Mouse (Mus musculus) intestine, embryonic 14.5 days (tissue): ENCODE results near the gene Prkce. TPM values are rescaled to one million over a fixed set of nuclear protein-coding genes. Genes with fewer than 3 reads are reported as not detected.

Experiments used
- ATAC-seq: fragments of 200-750 bp; cut with Nextera tagmentation; replicated peaks from 2 replicates; pipeline ENCODE4 v1.8.0; 2017; ENCODE audit warnings: low read depth, moderate number of reproducible peaks, moderate TSS enrichment, moderate library complexity; ENCODE audit not compliant: low FRiP score, low TSS enrichment
- DNase-seq: peaks from one replicate; pipeline ENCODE4 v3.0.0-alpha.2; 2018; ENCODE audit warnings: low spot score
- H3K27ac ChIP-seq: fragments of 300-500 bp; sonication (generic); 2 replicates; pipeline ENCODE4 v1.5.1; 2014; ENCODE audit warnings: low read depth, mild to moderate bottlenecking, control low read depth
- H3K27me3 ChIP-seq: fragments of 300-500 bp; sonication (generic); replicated peaks from 2 replicates; pipeline ENCODE4 v1.6.1; 2014; ENCODE audit warnings: low read length, control low read depth; ENCODE audit not compliant: control insufficient read depth, insufficient read depth
- H3K36me3 ChIP-seq: fragments of 300-500 bp; sonication (generic); 2 replicates; pipeline ENCODE4 v1.6.1; 2014; ENCODE audit warnings: low read length, control low read depth; ENCODE audit not compliant: control insufficient read depth, insufficient read depth
- H3K4me1 ChIP-seq: fragments of 300-500 bp; sonication (generic); replicated peaks from 2 replicates; pipeline ENCODE4 v1.6.1; 2014; ENCODE audit warnings: low read length, control low read depth, mixed read lengths; ENCODE audit not compliant: control insufficient read depth, insufficient read depth
- H3K4me2 ChIP-seq: fragments of 300-500 bp; sonication (generic); 2 replicates; pipeline ENCODE4 v1.6.1; 2014; ENCODE audit warnings: low read length
- H3K4me3 ChIP-seq: fragments of 300-500 bp; sonication (generic); 2 replicates; pipeline ENCODE4 v1.5.1; 2014; ENCODE audit warnings: low read depth, low read length, control low read depth, mixed read lengths
- H3K9ac ChIP-seq: fragments of 300-500 bp; sonication (generic); 2 replicates; pipeline ENCODE4 v1.6.1; 2014; ENCODE audit warnings: mild to moderate bottlenecking, low read length
- H3K9me3 ChIP-seq: fragments of 300-500 bp; sonication (generic); 2 replicates; pipeline ENCODE4 v1.6.1; 2016; ENCODE audit warnings: low read length, control low read depth; ENCODE audit not compliant: control insufficient read depth
- WGBS: fragments of 180-500 bp; shearing (Covaris S2); extraction: QIAGEN DNeasy Blood & Tissue Kit; methylation state at CpG from one replicate; pipeline ENCODE4 v1.1.7; 2014; 5-methylcytosine and 5-hydroxymethylcytosine counted together
- polyA plus RNA-seq: library from polyadenylated mRNA; unstranded; fragments of >200 nt; fragmentation: Nextera tagmentation; extraction: Ambion mirVana; gene quantifications from 2 replicates; pipeline ENCODE4 v1.2.1, GENCODE M21; 2014

Prkce gene
- polyA plus RNA-seq, 1 experiment from 2014 or later = 7.5 TPM

DNA sequence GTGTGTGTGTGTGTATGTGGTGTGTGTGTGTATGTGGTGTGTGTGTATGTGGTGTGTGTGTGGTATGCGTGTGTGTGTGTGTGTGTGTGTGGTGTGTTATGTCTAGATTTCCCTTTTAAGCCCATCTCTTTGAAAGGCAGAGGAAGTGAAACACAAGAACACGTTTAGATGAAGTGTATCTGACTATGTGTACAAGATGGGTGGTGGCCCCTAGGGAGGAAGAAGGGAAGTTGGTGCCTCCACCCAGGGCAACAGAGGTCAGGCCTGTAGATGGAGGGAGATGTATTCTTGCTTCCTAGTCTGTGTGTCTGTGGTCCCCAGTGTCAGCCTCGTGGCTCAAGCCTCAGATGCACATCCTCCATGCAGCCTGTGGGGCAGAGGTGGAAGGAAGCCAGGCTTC is 169.5 kb downstream of the Prkce start:
- ATAC-seq (no peak), DNase-seq (no peak)
- no peaks in the 10 kb centered on the region for H3K27me3 ChIP-seq
- WGBS = 55% methylated on average over 3 of the region's 3 CpGs
- no peak overlapping the region for H3K27ac ChIP-seq
- no peaks in the 10 kb centered on the region for H3K36me3 ChIP-seq
- H3K4me1 ChIP-seq = peaks cover 10% of the 10 kb centered on the region; the same call in 1 of the 2 replicates
- no peak overlapping the region for H3K9ac ChIP-seq
- no peak overlapping the region for H3K4me2 ChIP-seq
- H3K4me3 ChIP-seq = no peak overlapping the region
- H3K9me3 ChIP-seq = no peaks in the 10 kb centered on the region

- peaks cover 10% of the 10 kb centered on the region; the same call in 1 of the 2 replicates for H3K4me1 ChIP-seq
- H3K9me3 ChIP-seq = no peaks in the 10 kb centered on the region
- no peak overlapping the region for H3K9ac ChIP-seq
- H3K4me2 ChIP-seq = no peak overlapping the region
- no peak for DNase-seq
- no peaks in the 10 kb centered on the region for H3K27me3 ChIP-seq
- no peaks in the 10 kb centered on the region for H3K36me3 ChIP-seq
- no peak overlapping the region for H3K27ac ChIP-seq
- WGBS = 74% methylated on average over 5 of the region's 5 CpGs
- H3K4me3 ChIP-seq = no peak overlapping the region
- ATAC-seq = no peak
These were observed 170.7 kb downstream of the Prkce start for GRCm38 (mm10) chr17:86338328-86338727.

DNA sequence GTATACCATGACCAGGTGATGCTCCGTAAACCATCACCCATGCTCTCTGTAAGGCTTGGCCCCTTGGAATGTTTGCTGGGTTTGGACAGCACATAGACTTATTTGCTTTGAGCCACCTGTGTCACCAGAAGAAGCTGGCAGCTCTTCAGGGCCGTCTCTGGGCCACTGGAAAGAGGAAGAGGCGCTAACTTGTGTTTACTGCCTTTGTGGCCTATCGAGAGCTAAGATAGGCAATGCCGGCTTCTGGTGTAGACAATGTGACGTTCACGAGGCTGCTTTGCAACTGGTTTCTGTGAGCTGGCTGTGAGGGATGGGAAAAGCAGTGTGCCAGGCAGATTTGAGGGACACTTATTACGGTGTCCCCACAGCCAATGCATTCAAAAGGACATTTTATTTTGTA is 176.4 kb downstream of the Prkce start:
- Histone ChIP-seq H3K4me3 (no peak overlapping the region), H3K36me3 (no peaks in the 10 kb centered on the region), H3K9ac (no peak overlapping the region), H3K9me3 (no peaks in the 10 kb centered on the region), H3K27ac (no peak overlapping the region), H3K4me2 (no peak overlapping the region), H3K27me3 (no peaks in the 10 kb centered on the region), H3K4me1 (no peaks in the 10 kb centered on the region)
- WGBS = 52% methylated on average over 8 of the region's 8 CpGs
- DNase-seq = no peak
- ATAC-seq = no peak

GRCm38 (mm10) chr17:86345234-86346005 is 177.8 kb downstream of the Prkce start:
- peaks cover 1% of the 10 kb centered on the region; the same call in 1 of the 2 replicates for H3K4me1 ChIP-seq
- no peak overlapping the region for H3K27ac ChIP-seq
- no peak overlapping the region for H3K9ac ChIP-seq
- H3K27me3 ChIP-seq = no peaks in the 10 kb centered on the region
- H3K9me3 ChIP-seq = no peaks in the 10 kb centered on the region
- 92% methylated on average over 22 of the region's 22 CpGs for WGBS
- no peak overlapping the region for H3K4me2 ChIP-seq
- no peak for DNase-seq
- H3K36me3 ChIP-seq = no peaks in the 10 kb centered on the region
- no peak for ATAC-seq
- H3K4me3 ChIP-seq = no peak overlapping the region

DNA sequence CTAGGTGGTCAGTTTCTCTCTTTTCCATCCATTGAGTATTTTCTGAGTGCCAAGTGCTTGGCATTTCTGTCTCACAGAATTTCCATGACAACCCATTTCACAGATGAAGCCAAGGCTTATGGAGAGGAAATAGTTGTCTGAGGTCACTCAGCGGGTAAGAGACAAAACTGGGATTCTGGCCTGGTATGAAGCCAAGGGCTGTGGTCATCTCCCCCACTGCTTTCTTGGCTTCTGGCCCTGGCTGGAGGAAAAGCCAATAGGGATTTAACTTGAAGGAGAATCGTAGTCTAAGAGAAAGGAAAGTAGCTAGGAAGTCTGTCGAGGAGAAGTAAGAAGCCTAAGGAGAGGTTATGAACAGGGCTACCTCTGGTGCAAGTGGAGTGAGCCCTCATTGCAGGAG is 182.7 kb downstream of the Prkce start:
- no peaks in the 10 kb centered on the region for H3K36me3 ChIP-seq
- ATAC-seq (no peak), DNase-seq (no peak)
- H3K4me3 ChIP-seq = no peak overlapping the region
- H3K27ac ChIP-seq = no peak overlapping the region
- H3K4me1 ChIP-seq = peaks cover 11% of the 10 kb centered on the region; the same call in 1 of the 2 replicates
- 64% methylated on average over 3 of the region's 3 CpGs for WGBS
- no peaks in the 10 kb centered on the region for H3K27me3 ChIP-seq
- no peak overlapping the region for H3K9ac ChIP-seq
- H3K9me3 ChIP-seq = no peaks in the 10 kb centered on the region
- no peak overlapping the region for H3K4me2 ChIP-seq

- H3K4me1 ChIP-seq = peaks cover 11% of the 10 kb centered on the region; the same call in 1 of the 2 replicates
- H3K4me3 ChIP-seq = no peak overlapping the region
- DNase-seq = no peak
- H3K27me3 ChIP-seq = no peaks in the 10 kb centered on the region
- H3K9ac ChIP-seq = no peak overlapping the region
- no peaks in the 10 kb centered on the region for H3K9me3 ChIP-seq
- WGBS = 62% methylated on average over 12 of the region's 12 CpGs
- H3K36me3 ChIP-seq = no peaks in the 10 kb centered on the region
- 0 out of 2 replicates have a peak overlapping the region, but pooled peaks have one; percentile 1 for H3K27ac ChIP-seq
- no peak overlapping the region for H3K4me2 ChIP-seq
- ATAC-seq = no peak
These were observed 183.2 kb downstream of the Prkce start for GRCm38 (mm10) chr17:86350791-86351261.

- DNase-seq = no peak
- no peak overlapping the region for H3K4me2 ChIP-seq
These were observed 183.7 kb downstream of the Prkce start for GRCm38 (mm10) chr17:86351282-86351681.

GRCm38 (mm10) chr17:86352247-86353037 is 184.9 kb downstream of the Prkce start:
- no peak for DNase-seq
- no peaks in the 10 kb centered on the region for H3K27me3 ChIP-seq
- 85% methylated on average over 12 of the region's 12 CpGs for WGBS
- no peak overlapping the region for H3K9ac ChIP-seq
- H3K27ac ChIP-seq = no peak overlapping the region
- no peak overlapping the region for H3K4me2 ChIP-seq
- H3K4me1 ChIP-seq = peaks cover 11% of the 10 kb centered on the region; the same call in 1 of the 2 replicates
- ATAC-seq = no peak
- H3K9me3 ChIP-seq = no peaks in the 10 kb centered on the region
- no peak overlapping the region for H3K4me3 ChIP-seq
- no peaks in the 10 kb centered on the region for H3K36me3 ChIP-seq

More at GRCm38 (mm10) chr17:86351282-86351681, 183.7 kb downstream of the Prkce start:
- no peak for ATAC-seq
- H3K36me3 ChIP-seq = no peaks in the 10 kb centered on the region
- no peak overlapping the region for H3K9ac ChIP-seq
- peaks cover 11% of the 10 kb centered on the region; the same call in 1 of the 2 replicates for H3K4me1 ChIP-seq
- no peaks in the 10 kb centered on the region for H3K27me3 ChIP-seq
- no peak overlapping the region for H3K4me3 ChIP-seq
- H3K9me3 ChIP-seq = no peaks in the 10 kb centered on the region
- WGBS = 53% methylated on average over 4 of the region's 4 CpGs
- 0 out of 2 replicates have a peak overlapping the region, but pooled peaks have one; percentile 1 for H3K27ac ChIP-seq
